Mouse (Mus musculus) kidney, adult 10 weeks (tissue): ENCODE data around the gene Rbm33. TPM values are rescaled to one million over a fixed set of nuclear protein-coding genes. Genes with fewer than 3 reads are reported as not detected.

ENCODE experiments used
- polyA plus RNA-seq: library from polyadenylated mRNA; stranded (reverse); fragments of 350-450 nt; fragmentation: Illumina TruSeq; extraction: RNeasy Lipid Tissue Mini Kit (QIAGEN cat#74804); gene quantifications from one replicate; pipeline ENCODE4 v1.2.3, GENCODE M21; 2014; ENCODE audit warnings: low read depth, low replicate concordance

Rbm33 gene
- 40.0 TPM for polyA plus RNA-seq

DNA sequence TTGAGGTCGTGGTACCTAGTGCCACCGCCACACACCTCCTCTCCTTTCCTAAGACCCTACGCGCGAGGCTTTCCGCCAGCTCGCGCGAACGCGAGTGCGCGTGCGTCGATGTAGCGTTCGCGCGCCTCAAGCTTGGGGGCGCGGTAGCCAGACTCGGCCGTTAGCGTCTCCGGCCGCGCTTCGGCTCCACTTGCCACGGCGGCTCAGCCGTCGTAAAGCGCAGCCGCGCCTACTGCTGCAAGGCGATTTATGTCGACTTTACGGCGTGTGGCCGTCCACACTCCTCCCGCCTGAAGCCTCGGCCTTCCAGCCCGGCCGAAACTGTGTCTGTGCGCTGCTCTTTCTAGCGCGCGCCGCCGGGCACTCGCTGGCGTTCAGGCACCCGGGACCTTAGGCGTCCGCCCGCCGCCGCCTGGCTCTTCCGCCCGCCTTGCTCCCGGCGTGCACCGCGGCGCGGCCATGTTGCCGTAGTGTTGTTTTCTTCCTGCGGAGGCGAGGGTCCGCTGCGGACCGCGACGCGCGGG, at the start of gene Rbm33:
TSS of gene Rbm33 (plus strand) at position 400 of the 524 bp plus-strand sequence.

DNA sequence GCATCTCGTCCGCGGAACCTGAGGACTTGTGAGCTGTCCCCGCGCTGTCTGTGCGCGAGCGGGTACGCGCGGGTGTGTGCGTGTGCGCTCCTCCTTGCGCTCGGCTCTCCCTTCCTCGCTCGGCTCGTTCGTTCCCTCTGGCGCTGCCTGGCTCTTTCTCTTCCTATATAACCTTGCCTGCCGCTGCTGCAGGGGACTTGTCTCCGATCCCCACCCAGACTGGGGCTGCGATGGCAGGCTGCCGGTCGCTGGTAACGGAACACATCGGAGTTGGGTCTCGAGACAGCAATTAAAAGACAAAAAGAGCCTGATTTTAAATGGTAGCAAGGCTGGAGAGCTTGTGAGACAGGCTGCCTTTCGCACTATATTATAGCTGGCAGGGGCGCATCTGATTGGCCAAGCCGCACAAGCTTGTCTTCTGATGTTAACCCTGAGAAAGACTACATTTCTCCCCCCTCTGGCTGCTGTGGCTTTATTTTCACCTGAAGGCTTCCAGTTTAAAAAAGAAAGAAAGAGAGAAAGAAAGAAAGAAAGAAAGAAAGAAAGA, 149.9 kb downstream of the Rbm33 start, which contains the start of gene Shh:
TSS of gene Shh (minus strand) at position 497 of the 547 bp plus-strand sequence.

Other genes with a start within 250 kb of the Rbm33 start
- gene Insig1, start 245.8 kb upstream of the Rbm33 start, polyA plus RNA-seq, result 50.6 TPM
- gene En2, start 151.4 kb upstream of the Rbm33 start, polyA plus RNA-seq, result not detected
- 0.24 TPM for gene Cnpy1, start 71.3 kb upstream of the Rbm33 start, polyA plus RNA-seq
- gene Shh, start 150.1 kb downstream of the Rbm33 start, polyA plus RNA-seq, result 2.1 TPM